Mouse (Mus musculus) liver, embryonic 16.5 days (tissue): Measurements from ENCODE around the gene Adgrg6. TPM values are rescaled to one million over a fixed set of nuclear protein-coding genes. Genes with fewer than 3 reads are reported as not detected.

Experiments used
- ATAC-seq: fragments of 200-750 bp; cut with Nextera tagmentation; 2 replicates; pipeline ENCODE4 v1.8.0; 2017; ENCODE audit warnings: low read depth, mild to moderate bottlenecking, moderate number of reproducible peaks, moderate library complexity
- H3K27ac ChIP-seq: fragments of 300-500 bp; sonication (generic); 2 replicates; pipeline ENCODE4 v1.5.1; 2014; ENCODE audit warnings: mild to moderate bottlenecking, low read length
- H3K27me3 ChIP-seq: fragments of 300-500 bp; sonication (generic); 2 replicates; pipeline ENCODE4 v1.6.1; 2014; ENCODE audit warnings: low read depth, low read length, mixed read lengths; ENCODE audit not compliant: control insufficient read depth, insufficient read depth
- H3K36me3 ChIP-seq: fragments of 300-500 bp; sonication (generic); 2 replicates; pipeline ENCODE4 v1.6.1; 2014; ENCODE audit warnings: mild to moderate bottlenecking; ENCODE audit not compliant: control insufficient read depth, insufficient read depth
- H3K4me1 ChIP-seq: fragments of 300-500 bp; sonication (generic); 2 replicates; pipeline ENCODE4 v1.6.1; 2014; ENCODE audit warnings: low read depth, low read length, mixed read lengths; ENCODE audit not compliant: control insufficient read depth
- H3K4me2 ChIP-seq: fragments of 300-500 bp; sonication (generic); 2 replicates; pipeline ENCODE4 v1.6.1; 2014; ENCODE audit warnings: low read depth, low read length, mixed read lengths
- H3K4me3 ChIP-seq: fragments of 300-500 bp; sonication (generic); 2 replicates; pipeline ENCODE4 v1.5.1; 2014; ENCODE audit warnings: low read depth, mild to moderate bottlenecking, low read length
- H3K9ac ChIP-seq: fragments of 300-500 bp; sonication (generic); 2 replicates; pipeline ENCODE4 v1.6.1; 2014; ENCODE audit warnings: low read depth, low read length
- H3K9me3 ChIP-seq: fragments of 300-500 bp; sonication (generic); replicated peaks from 2 replicates; pipeline ENCODE4 v1.6.1; 2016; ENCODE audit warnings: low read length; ENCODE audit not compliant: control insufficient read depth
- WGBS: fragments of 180-500 bp; shearing (Covaris S2); extraction: QIAGEN DNeasy Blood & Tissue Kit; methylation state at CpG from one replicate; pipeline ENCODE4 v1.1.7; 2014; ENCODE audit not compliant: insufficient replicate concordance; 5-methylcytosine and 5-hydroxymethylcytosine counted together
- polyA plus RNA-seq: library from polyadenylated mRNA; unstranded; fragments of >200 nt; fragmentation: Nextera tagmentation; extraction: Ambion mirVana; gene quantifications from 2 replicates; pipeline ENCODE4 v1.2.1, GENCODE M21; 2015

The Adgrg6 gene
- polyA plus RNA-seq, 1 experiment from 2014 or later: 0.63 TPM

GRCm38 (mm10) chr10:14511904-14512663, 33.4 kb downstream of the Adgrg6 start:
- H3K9ac ChIP-seq: no peak overlapping the region
- no peaks in the 10 kb centered on the region for H3K4me1 ChIP-seq
- no peaks in the 10 kb centered on the region for H3K36me3 ChIP-seq
- H3K4me3 ChIP-seq: no peak overlapping the region
- H3K4me2 ChIP-seq: no peak overlapping the region
- H3K9me3 ChIP-seq: no peaks in the 10 kb centered on the region
- WGBS: 51% methylated on average over 2 of the region's 2 CpGs
- no peak for ATAC-seq
- H3K27ac ChIP-seq: no peak overlapping the region
- H3K27me3 ChIP-seq: no peaks in the 10 kb centered on the region

GRCm38 (mm10) chr10:14511157-14511556, 34.3 kb downstream of the Adgrg6 start:
- WGBS: 53% methylated on average over 3 of the region's 3 CpGs
- H3K36me3 ChIP-seq: no peaks in the 10 kb centered on the region
- no peak overlapping the region for H3K4me2 ChIP-seq
- ATAC-seq: no peak
- H3K9ac ChIP-seq: no peak overlapping the region
- H3K9me3 ChIP-seq: no peaks in the 10 kb centered on the region
- no peak overlapping the region for H3K27ac ChIP-seq
- no peaks in the 10 kb centered on the region for H3K27me3 ChIP-seq
- H3K4me1 ChIP-seq: no peaks in the 10 kb centered on the region
- no peak overlapping the region for H3K4me3 ChIP-seq

- Histone ChIP-seq H3K36me3 (no peaks in the 10 kb centered on the region), H3K4me1 (no peaks in the 10 kb centered on the region), H3K27ac (no peak overlapping the region), H3K9ac (no peak overlapping the region), H3K9me3 (no peaks in the 10 kb centered on the region), H3K27me3 (no peaks in the 10 kb centered on the region), H3K4me2 (no peak overlapping the region), H3K4me3 (no peak overlapping the region)
- ATAC-seq: no peak
Measured at GRCm38 (mm10) chr10:14495658-14496057, 49.8 kb downstream of the Adgrg6 start.

- Histone ChIP-seq H3K9ac (no peak overlapping the region), H3K4me1 (no peaks in the 10 kb centered on the region), H3K27ac (no peak overlapping the region), H3K4me3 (no peak overlapping the region), H3K4me2 (no peak overlapping the region), H3K9me3 (no peaks in the 10 kb centered on the region), H3K27me3 (no peaks in the 10 kb centered on the region), H3K36me3 (no peaks in the 10 kb centered on the region)
- ATAC-seq: no peak
Measured at GRCm38 (mm10) chr10:14495204-14495603, 50.3 kb downstream of the Adgrg6 start.

- H3K4me3 ChIP-seq: no peak overlapping the region
- ATAC-seq: no peak
- H3K4me1 ChIP-seq: no peaks in the 10 kb centered on the region
- H3K27me3 ChIP-seq: no peaks in the 10 kb centered on the region
- H3K27ac ChIP-seq: no peak overlapping the region
- no peak overlapping the region for H3K4me2 ChIP-seq
- WGBS: 60% methylated on average over 4 of the region's 4 CpGs
- H3K9me3 ChIP-seq: no peaks in the 10 kb centered on the region
- H3K36me3 ChIP-seq: no peaks in the 10 kb centered on the region
- H3K9ac ChIP-seq: no peak overlapping the region
Measured at GRCm38 (mm10) chr10:14491838-14492237, 53.6 kb downstream of the Adgrg6 start.

GRCm38 (mm10) chr10:14483257-14483656, 62.2 kb downstream of the Adgrg6 start:
- WGBS: 48% methylated on average over 5 of the region's 5 CpGs
- Histone ChIP-seq H3K9ac (no peak overlapping the region), H3K36me3 (no peaks in the 10 kb centered on the region), H3K4me1 (no peaks in the 10 kb centered on the region), H3K4me3 (no peak overlapping the region), H3K9me3 (no peaks in the 10 kb centered on the region), H3K27ac (no peak overlapping the region), H3K27me3 (no peaks in the 10 kb centered on the region), H3K4me2 (no peak overlapping the region)
- ATAC-seq: no peak

- WGBS: 44% methylated on average over 5 of the region's 5 CpGs
Measured at GRCm38 (mm10) chr10:14482483-14482882, 63.0 kb downstream of the Adgrg6 start.

GRCm38 (mm10) chr10:14480928-14481327, 64.5 kb downstream of the Adgrg6 start:
- no peaks in the 10 kb centered on the region for H3K4me1 ChIP-seq
- no peak overlapping the region for H3K4me3 ChIP-seq
- H3K9me3 ChIP-seq: no peaks in the 10 kb centered on the region
- WGBS: 55% methylated on average over 5 of the region's 5 CpGs
- H3K27me3 ChIP-seq: no peaks in the 10 kb centered on the region
- no peak overlapping the region for H3K9ac ChIP-seq
- no peak overlapping the region for H3K4me2 ChIP-seq
- ATAC-seq: no peak
- no peaks in the 10 kb centered on the region for H3K36me3 ChIP-seq
- no peak overlapping the region for H3K27ac ChIP-seq

More at GRCm38 (mm10) chr10:14482483-14482882, 63.0 kb downstream of the Adgrg6 start:
- Histone ChIP-seq H3K36me3 (no peaks in the 10 kb centered on the region), H3K9me3 (no peaks in the 10 kb centered on the region), H3K4me2 (no peak overlapping the region), H3K4me1 (no peaks in the 10 kb centered on the region), H3K9ac (no peak overlapping the region), H3K27me3 (no peaks in the 10 kb centered on the region), H3K4me3 (no peak overlapping the region), H3K27ac (no peak overlapping the region)
- ATAC-seq: no peak

GRCm38 (mm10) chr10:14476393-14476792, 69.1 kb downstream of the Adgrg6 start:
- no peaks in the 10 kb centered on the region for H3K4me1 ChIP-seq
- no peaks in the 10 kb centered on the region for H3K9me3 ChIP-seq
- no peak for ATAC-seq
- 46% methylated on average over 1 of the region's 1 CpGs for WGBS
- no peak overlapping the region for H3K4me2 ChIP-seq
- no peak overlapping the region for H3K27ac ChIP-seq
- no peak overlapping the region for H3K4me3 ChIP-seq
- no peak overlapping the region for H3K9ac ChIP-seq
- H3K36me3 ChIP-seq: no peaks in the 10 kb centered on the region
- no peaks in the 10 kb centered on the region for H3K27me3 ChIP-seq
